Mouse (Mus musculus): ENCODE data around the gene Adora1. TPM values are rescaled to one million over a fixed set of nuclear protein-coding genes. Genes with fewer than 3 reads are reported as not detected.
A peak's percentile ranks its signal among the peaks of the same experiment; 100 is the strongest.

Adora1 gene
- polyA plus RNA-seq, 1 experiment = 28.0 TPM

DNA sequence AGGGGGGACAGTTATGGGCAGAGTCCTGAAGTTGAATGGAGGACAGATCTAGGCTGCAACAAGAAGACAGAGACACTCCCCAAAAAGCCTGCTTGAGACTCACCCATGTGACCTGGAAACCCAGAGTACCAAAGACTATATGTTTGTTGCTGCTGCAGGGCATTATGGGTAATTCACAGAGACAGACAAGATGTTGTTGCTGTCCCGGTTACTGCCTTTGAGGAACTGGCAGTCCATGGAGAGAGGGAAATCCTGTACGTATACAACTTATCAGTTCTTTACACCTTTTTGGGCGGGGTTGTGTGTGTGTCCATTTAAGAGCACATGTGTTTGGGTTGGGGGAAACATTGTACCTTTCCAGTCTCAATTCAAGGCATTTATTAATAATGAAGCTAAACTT, 3.5 kb downstream of the Adora1 start:
- Histone ChIP-seq H3K36me3 (ENCODE audit: control insufficient read depth, insufficient read depth, low read length) (no peaks in the 10 kb centered on the region), H3K27ac (ENCODE audit: control insufficient read depth, insufficient read depth, low read depth, low read length) (no peak overlapping the region), H3K4me1 (ENCODE audit: control insufficient read depth, insufficient read depth, low read length) (peaks cover 9% of the 10 kb centered on the region), H3K4me3 (ENCODE audit: control insufficient read depth, low read depth, low read length) (no peak overlapping the region), H3K27me3 (ENCODE audit: control insufficient read depth, insufficient read depth, low read length) (no peaks in the 10 kb centered on the region)
- TF ChIP-seq CTCF (IDR thresholded peaks at IDR 0.05; ENCODE audit: control insufficient read depth, insufficient read depth, insufficient replicate concordance, low read depth, low read length) = no peak
- TF ChIP-seq POLR2A (IDR thresholded peaks at IDR 0.05; ENCODE audit: control insufficient read depth, low read depth, low read length) = no peak

DNA sequence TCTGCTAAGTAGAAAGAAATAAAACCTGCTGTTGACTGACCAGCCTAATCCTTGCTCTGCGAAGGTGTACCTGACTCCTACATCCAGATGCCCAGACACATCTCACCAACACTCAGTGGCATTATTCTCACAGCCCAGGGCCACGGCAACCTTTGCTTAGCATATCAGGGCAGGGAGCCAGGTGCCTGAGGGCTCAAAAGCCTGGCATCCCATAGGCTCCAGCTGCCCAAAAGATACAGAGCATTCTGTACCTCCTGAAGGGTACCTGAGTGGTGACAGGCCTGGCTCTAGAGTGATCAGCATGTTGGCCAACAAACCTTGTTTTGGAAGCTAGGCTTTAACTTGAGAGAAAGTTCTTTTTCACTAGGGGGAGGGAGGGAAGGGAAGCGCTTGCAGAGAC, 4.0 kb downstream of the Adora1 start:
- H3K27me3 ChIP-seq (ENCODE audit: control insufficient read depth, insufficient read depth, low read length) = no peaks in the 10 kb centered on the region
- H3K4me3 ChIP-seq (ENCODE audit: control insufficient read depth, low read depth, low read length) = no peak overlapping the region

DNA sequence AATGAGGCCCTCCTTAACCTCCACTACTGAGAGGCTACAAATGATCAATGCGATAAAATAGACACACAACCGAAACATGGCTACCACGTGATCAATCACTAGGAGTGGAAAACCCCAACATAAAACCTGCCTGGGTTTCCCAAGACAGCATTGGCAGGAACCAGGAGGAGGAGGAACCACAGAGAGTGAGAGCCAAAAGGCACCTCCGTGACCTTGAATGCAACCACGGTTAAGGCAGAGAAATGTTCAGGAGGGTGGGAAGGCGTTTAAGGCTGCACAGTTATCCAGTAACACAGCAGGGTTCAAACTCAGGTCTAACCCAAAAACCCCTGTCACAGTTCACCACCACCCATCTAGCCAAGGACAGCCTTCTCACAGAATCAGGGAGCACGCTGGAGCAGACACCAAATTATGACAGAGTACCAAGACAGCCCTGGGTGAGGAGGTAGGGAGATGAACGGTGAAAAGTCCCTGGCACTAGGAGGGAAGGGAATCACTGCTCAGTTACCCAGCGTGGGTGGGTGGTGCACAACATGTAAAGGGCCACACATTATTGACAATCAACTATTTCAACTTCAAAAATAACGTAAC, 4.5 kb downstream of the Adora1 start:
- H3K4me3 ChIP-seq (ENCODE audit: control insufficient read depth, low read depth, low read length) = no peak overlapping the region
- no peak overlapping the region for H3K27ac ChIP-seq (ENCODE audit: control insufficient read depth, insufficient read depth, low read depth, low read length)
- TF ChIP-seq POLR2A (IDR thresholded peaks at IDR 0.05; ENCODE audit: control insufficient read depth, low read depth, low read length) (no peak), CTCF (IDR thresholded peaks at IDR 0.05; ENCODE audit: control insufficient read depth, insufficient read depth, insufficient replicate concordance, low read depth, low read length) (no peak)
- peaks cover 8% of the 10 kb centered on the region for H3K4me1 ChIP-seq (ENCODE audit: control insufficient read depth, insufficient read depth, low read length)
- no peaks in the 10 kb centered on the region for H3K27me3 ChIP-seq (ENCODE audit: control insufficient read depth, insufficient read depth, low read length)
- H3K36me3 ChIP-seq (ENCODE audit: control insufficient read depth, insufficient read depth, low read length) = no peaks in the 10 kb centered on the region

More for the DNA sequence above, 4.0 kb downstream of the Adora1 start:
- no peak for TF ChIP-seq CTCF (IDR thresholded peaks at IDR 0.05; ENCODE audit: control insufficient read depth, insufficient read depth, insufficient replicate concordance, low read depth, low read length)
- TF ChIP-seq POLR2A (IDR thresholded peaks at IDR 0.05; ENCODE audit: control insufficient read depth, low read depth, low read length) = no peak
- H3K27ac ChIP-seq (ENCODE audit: control insufficient read depth, insufficient read depth, low read depth, low read length) = no peak overlapping the region; the same call in 1 of the 2 replicates
- H3K4me1 ChIP-seq (ENCODE audit: control insufficient read depth, insufficient read depth, low read length) = peaks cover 9% of the 10 kb centered on the region
- no peaks in the 10 kb centered on the region for H3K36me3 ChIP-seq (ENCODE audit: control insufficient read depth, insufficient read depth, low read length)

DNA sequence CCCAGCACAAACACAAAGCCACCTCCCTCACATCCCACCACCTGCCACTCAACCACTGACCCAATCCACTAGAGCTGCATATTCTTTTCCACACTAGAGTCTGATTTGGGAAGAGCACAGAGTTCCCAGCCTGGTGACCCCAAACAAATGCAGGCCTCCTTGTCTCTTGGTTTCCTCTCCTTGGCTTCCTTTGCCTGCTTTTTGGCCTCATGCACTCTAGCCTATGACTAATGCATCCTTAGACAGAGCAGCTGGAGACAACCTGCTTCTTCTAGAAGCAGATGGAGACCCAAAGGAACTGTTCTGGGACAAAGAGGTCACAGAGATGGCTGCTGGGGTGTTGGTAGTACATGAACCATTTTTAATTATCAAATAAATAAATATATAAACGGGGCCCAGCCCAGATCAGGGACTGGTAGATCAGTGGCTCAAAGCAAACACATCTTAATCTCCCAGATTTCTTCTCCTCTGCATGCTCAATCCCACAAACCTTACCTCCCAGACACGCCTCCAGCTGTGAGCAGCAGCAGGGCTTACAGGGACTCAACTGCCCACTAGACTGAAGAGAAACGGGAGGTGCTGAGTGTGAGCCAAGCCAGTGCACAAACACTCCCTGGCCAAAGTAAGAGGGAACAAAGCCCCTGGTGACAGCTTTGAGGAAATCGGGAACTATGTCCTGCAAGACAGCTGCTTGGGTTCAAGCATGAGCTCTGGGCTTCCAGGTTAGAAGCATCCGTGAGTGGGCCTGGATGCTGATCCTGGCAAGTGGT, 5.2 kb downstream of the Adora1 start:
- Histone ChIP-seq H3K27ac (ENCODE audit: control insufficient read depth, insufficient read depth, low read depth, low read length) (no peak overlapping the region), H3K36me3 (ENCODE audit: control insufficient read depth, insufficient read depth, low read length) (no peaks in the 10 kb centered on the region), H3K27me3 (ENCODE audit: control insufficient read depth, insufficient read depth, low read length) (no peaks in the 10 kb centered on the region), H3K4me3 (ENCODE audit: control insufficient read depth, low read depth, low read length) (no peak overlapping the region), H3K4me1 (ENCODE audit: control insufficient read depth, insufficient read depth, low read length) (peaks cover 5% of the 10 kb centered on the region)
- no peak for TF ChIP-seq POLR2A (IDR thresholded peaks at IDR 0.05; ENCODE audit: control insufficient read depth, low read depth, low read length)

DNA sequence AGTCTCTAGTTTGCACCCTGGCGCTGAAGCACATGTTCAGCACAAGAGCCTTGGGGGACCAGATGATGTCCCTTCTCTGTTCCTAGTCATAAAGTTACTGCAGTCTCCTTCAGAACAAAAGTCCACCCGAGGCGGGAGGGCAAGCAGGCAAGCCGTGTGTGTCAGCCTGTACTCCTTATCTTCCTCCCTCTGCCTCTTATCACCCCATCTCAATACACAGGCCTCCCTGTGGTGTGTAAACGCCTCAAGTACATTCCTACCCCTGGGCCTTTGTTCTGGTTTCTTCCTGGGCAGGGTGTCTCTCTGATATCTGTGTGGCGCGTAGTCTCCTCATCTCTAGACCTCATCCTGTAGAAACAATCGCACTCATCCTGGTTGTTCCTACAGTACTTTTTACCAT, 8.5 kb downstream of the Adora1 start:
- no peak for TF ChIP-seq POLR2A (IDR thresholded peaks at IDR 0.05; ENCODE audit: control insufficient read depth, low read depth, low read length)
- TF ChIP-seq CTCF (IDR thresholded peaks at IDR 0.05; ENCODE audit: control insufficient read depth, insufficient read depth, insufficient replicate concordance, low read depth, low read length) = no peak
- Histone ChIP-seq H3K4me1 (ENCODE audit: control insufficient read depth, insufficient read depth, low read length) (peaks cover 2% of the 10 kb centered on the region; the same call in 1 of the 2 replicates), H3K36me3 (ENCODE audit: control insufficient read depth, insufficient read depth, low read length) (no peaks in the 10 kb centered on the region), H3K27ac (ENCODE audit: control insufficient read depth, insufficient read depth, low read depth, low read length) (peak overlapping the region; percentile 60), H3K4me3 (ENCODE audit: control insufficient read depth, low read depth, low read length) (no peak overlapping the region), H3K27me3 (ENCODE audit: control insufficient read depth, insufficient read depth, low read length) (no peaks in the 10 kb centered on the region)

DNA sequence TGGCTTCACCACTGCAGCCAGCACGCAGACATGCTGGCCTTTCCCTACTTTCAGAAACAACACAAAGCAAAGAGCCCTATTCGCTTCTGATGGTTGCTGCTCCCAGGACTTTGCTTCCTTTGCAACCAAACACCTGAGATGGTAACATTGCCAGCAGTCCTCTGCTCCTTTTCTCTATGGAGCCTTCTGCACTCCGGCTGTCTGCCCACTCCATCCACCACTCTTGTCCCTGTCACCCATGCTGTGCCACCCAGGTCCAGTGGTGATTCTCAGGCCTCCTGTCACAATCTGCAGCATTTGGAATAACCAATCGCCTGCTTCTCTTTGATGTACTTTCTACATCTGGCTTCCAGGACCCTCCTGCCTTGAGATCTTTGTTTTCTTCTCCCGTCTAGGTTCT, 9.9 kb downstream of the Adora1 start:
- Histone ChIP-seq H3K36me3 (ENCODE audit: control insufficient read depth, insufficient read depth, low read length) (no peaks in the 10 kb centered on the region), H3K4me3 (ENCODE audit: control insufficient read depth, low read depth, low read length) (no peak overlapping the region), H3K27me3 (ENCODE audit: control insufficient read depth, insufficient read depth, low read length) (no peaks in the 10 kb centered on the region), H3K27ac (ENCODE audit: control insufficient read depth, insufficient read depth, low read depth, low read length) (peak overlapping the region; percentile 63; the same call in 1 of the 2 replicates), H3K4me1 (ENCODE audit: control insufficient read depth, insufficient read depth, low read length) (peaks cover 2% of the 10 kb centered on the region; the same call in 1 of the 2 replicates)
- TF ChIP-seq CTCF (IDR thresholded peaks at IDR 0.05; ENCODE audit: control insufficient read depth, insufficient read depth, insufficient replicate concordance, low read depth, low read length) (no peak), POLR2A (IDR thresholded peaks at IDR 0.05; ENCODE audit: control insufficient read depth, low read depth, low read length) (no peak)

DNA sequence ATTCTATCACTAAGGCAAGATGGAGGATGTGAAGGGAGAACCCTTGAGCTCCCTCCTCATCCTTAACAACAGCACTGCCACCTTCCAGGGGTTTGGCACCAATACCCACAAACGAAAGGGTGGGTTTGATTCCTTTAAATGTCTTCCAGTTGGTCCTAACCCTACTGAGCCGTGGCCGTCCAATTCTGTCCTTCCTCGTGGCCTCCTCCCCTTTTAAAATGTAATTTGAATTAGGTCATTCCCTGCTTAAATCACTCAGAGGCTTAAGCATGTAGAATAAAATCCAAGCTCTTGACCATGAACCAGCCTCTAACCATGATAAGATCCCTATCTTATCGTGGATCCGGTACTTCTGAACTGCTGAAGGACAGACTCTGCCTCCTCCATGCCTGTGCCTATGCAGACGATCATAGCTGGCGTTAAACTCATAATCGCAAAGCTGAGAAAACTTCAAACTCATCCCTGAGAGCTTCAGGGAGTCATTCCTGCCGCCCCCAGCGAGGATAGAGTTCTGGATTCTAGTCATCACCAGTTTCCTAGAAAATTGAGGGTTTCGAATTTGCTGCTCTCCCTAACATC, 10.5 kb downstream of the Adora1 start:
- H3K27me3 ChIP-seq (ENCODE audit: control insufficient read depth, insufficient read depth, low read length) = no peaks in the 10 kb centered on the region
- TF ChIP-seq CTCF (IDR thresholded peaks at IDR 0.05; ENCODE audit: control insufficient read depth, insufficient read depth, insufficient replicate concordance, low read depth, low read length) (no peak), POLR2A (IDR thresholded peaks at IDR 0.05; ENCODE audit: control insufficient read depth, low read depth, low read length) (no peak)
- no peaks in the 10 kb centered on the region for H3K36me3 ChIP-seq (ENCODE audit: control insufficient read depth, insufficient read depth, low read length)
- no peak overlapping the region for H3K4me3 ChIP-seq (ENCODE audit: control insufficient read depth, low read depth, low read length)
- H3K4me1 ChIP-seq (ENCODE audit: control insufficient read depth, insufficient read depth, low read length) = peaks cover 2% of the 10 kb centered on the region; the same call in 1 of the 2 replicates
- peak overlapping the region; percentile 75; the same call in 1 of the 2 replicates for H3K27ac ChIP-seq (ENCODE audit: control insufficient read depth, insufficient read depth, low read depth, low read length)
